Mouse (Mus musculus) layer of hippocampus, postnatal 10 days (tissue): ENCODE results near the gene Cul5. TPM values are rescaled to one million over a fixed set of nuclear protein-coding genes. Genes with fewer than 3 reads are reported as not detected.
A peak's percentile ranks its signal among the peaks of the same experiment; 100 is the strongest.

ENCODE experiments used
- DNase-seq, 2 experiments: peaks; one replicate each; pipeline ENCODE4 v3.0.0; 2021; ENCODE audit warnings: low spot score in 2 of 2
- long read RNA-seq: library from polyadenylated mRNA; stranded (forward); transcript quantifications from one replicate; pipeline ENCODE4 v2.0.0, GENCODE M21; 2023
- total RNA-seq, 2 experiments: library from RNA; stranded (reverse); gene quantifications; 2 replicates each; pipeline ENCODE4 v1.2.3; 2021

The Cul5 gene
- total RNA-seq: 10 to 100 TPM; 58.0 TPM
- long read RNA-seq, transcript Cul5-201 (19 exons, 3,585 nt): major isoform, 15 of 23 reads
- long read RNA-seq, partial matches to known transcripts: 6 of 23 reads
- long read RNA-seq, other reads (novel, unspliced or antisense): 2 of 23 reads

- peak; percentile 28 to 47 for DNase-seq
Measured at GRCm38 (mm10) chr9:53669680-53670219, at the start of gene Cul5. TSS of gene Cul5 (minus strand) at chr9:53670014.

- peak; percentile 81 to 85 for DNase-seq
Measured at GRCm38 (mm10) chr9:53705992-53706696, 36.3 kb upstream of the Cul5 start, which contains the start of gene Rab39. TSS of gene Rab39 (minus strand) at chr9:53706232.

GRCm38 (mm10) chr9:53705491-53705991 is 35.7 kb upstream of the Cul5 start:
- DNase-seq: peak in 1 of 2 experiments; percentile 40

GRCm38 (mm10) chr9:53702991-53703390 is 33.2 kb upstream of the Cul5 start:
- no peak for DNase-seq

GRCm38 (mm10) chr9:53700496-53700895 is 30.7 kb upstream of the Cul5 start:
- no peak for DNase-seq

- DNase-seq: no peak
Measured at GRCm38 (mm10) chr9:53695846-53696245, 26.0 kb upstream of the Cul5 start.

GRCm38 (mm10) chr9:53693718-53694117 is 23.9 kb upstream of the Cul5 start:
- DNase-seq: no peak

DNA sequence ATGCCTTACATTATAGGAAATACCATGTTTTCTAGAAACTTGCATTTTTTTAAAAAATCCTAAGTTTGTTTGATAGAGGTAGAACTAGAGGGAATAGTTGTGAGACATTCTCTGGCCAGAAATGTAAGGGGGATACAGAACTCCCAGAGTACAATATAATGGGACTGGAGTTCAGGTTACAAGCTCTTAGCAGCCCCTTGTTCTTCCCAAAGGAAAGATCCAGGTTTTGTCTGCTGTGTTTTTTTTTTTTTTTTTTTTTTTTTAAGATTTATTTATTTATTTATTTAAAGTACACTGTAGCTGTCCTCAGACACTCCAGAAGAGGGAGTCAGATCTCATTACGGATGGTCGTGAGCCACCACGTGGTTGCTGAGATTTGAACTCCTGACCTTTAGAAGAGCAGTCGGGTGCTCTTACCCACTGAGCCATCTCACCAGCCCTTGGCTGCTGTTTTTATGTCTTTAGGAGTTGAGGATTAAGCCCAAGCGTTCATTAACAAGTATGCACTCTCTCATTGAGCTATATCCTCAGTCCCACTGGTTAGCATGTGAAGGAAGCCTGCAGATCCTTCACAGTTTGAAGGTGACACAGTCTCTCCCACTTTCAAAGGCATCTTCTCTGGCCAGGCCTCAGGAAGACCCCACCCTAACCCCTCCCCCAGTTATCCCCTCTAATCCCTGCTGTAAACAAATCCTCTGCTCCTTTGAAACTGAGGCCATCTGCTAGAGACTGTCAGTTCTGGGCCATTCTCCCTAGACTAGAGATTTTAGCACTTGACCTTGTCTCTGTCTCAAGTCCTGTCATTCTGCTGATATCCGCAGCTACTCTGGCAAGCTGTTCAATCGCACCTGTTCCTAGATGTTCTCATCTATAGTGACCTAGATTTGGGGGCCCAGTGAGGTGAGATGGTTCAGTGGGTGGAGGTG is 22.2 kb upstream of the Cul5 start:
- DNase-seq: no peak

- no peak for DNase-seq
Measured at GRCm38 (mm10) chr9:53680851-53681250, 11.0 kb upstream of the Cul5 start.

DNA sequence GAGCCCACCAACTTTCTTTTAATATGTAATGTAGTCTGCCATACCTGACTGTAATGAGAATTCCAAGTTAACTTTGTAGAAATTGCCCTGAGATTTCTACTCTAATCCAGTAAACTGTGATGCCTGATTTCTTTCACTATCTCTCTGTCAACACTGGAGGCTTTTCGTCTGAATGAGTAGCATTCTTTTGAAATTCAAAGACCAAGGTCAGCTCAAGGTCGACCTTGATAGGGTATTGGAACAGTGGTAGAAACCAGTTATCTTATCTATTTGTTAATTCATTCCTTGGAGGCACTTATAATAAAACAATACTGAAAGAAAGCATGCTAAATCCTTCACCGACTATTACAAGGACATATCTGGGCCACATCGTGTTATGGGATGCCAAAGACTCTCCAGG is 7.1 kb upstream of the Cul5 start:
- no peak for DNase-seq

DNA sequence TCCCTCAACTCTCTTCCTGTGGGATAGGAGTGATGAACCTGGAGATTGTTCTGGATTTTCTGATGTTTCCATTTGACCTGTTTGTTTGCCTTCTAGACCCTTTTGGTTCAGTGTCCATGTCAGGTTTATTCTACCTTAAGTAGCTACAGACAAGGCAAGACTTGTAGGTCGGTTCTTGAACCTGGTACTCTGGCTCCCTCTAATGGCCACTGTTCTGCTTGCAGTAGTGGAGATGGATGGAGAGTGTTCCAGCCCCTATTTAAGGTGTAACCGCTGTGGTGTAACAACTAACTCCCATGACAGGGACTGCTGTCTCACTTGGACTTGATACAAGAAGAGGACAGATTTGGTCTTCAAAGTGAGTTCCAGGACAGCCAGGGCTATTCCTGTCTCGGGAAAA is 3.8 kb upstream of the Cul5 start:
- peak; percentile 61 to 72 for DNase-seq

GRCm38 (mm10) chr9:53667020-53667669 is 2.7 kb downstream of the Cul5 start:
- DNase-seq: peak; percentile 96 to 97

- DNase-seq: no peak
Measured at GRCm38 (mm10) chr9:53666665-53667019, 3.2 kb downstream of the Cul5 start.

- no peak for DNase-seq
Measured at GRCm38 (mm10) chr9:53665428-53665827, 4.4 kb downstream of the Cul5 start.

GRCm38 (mm10) chr9:53664819-53665218 is 5.0 kb downstream of the Cul5 start:
- no peak for DNase-seq

DNA sequence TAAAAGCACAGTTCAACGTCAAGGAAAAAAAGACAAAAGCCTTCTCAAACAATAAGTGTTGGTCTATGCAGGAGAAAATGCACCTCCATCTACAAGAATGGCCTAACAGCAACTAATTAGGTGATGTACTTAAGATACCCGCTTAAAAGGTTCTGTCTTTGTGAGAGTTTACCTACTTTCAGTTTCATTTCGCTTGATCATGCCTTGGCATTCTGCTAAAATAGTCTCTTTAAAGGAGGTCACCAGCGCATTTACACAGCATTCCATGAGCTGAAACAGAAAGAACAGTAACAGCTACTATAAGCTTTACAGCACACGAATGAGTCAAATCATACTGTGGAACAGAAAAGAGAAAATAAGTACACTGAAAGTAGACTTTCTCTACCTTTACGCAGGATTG is 35.0 kb downstream of the Cul5 start:
- no peak for DNase-seq

- no peak for DNase-seq
Measured at GRCm38 (mm10) chr9:53615246-53615645, 54.6 kb downstream of the Cul5 start.

- DNase-seq: no peak
Measured at GRCm38 (mm10) chr9:53614286-53614685, 55.5 kb downstream of the Cul5 start.

DNA sequence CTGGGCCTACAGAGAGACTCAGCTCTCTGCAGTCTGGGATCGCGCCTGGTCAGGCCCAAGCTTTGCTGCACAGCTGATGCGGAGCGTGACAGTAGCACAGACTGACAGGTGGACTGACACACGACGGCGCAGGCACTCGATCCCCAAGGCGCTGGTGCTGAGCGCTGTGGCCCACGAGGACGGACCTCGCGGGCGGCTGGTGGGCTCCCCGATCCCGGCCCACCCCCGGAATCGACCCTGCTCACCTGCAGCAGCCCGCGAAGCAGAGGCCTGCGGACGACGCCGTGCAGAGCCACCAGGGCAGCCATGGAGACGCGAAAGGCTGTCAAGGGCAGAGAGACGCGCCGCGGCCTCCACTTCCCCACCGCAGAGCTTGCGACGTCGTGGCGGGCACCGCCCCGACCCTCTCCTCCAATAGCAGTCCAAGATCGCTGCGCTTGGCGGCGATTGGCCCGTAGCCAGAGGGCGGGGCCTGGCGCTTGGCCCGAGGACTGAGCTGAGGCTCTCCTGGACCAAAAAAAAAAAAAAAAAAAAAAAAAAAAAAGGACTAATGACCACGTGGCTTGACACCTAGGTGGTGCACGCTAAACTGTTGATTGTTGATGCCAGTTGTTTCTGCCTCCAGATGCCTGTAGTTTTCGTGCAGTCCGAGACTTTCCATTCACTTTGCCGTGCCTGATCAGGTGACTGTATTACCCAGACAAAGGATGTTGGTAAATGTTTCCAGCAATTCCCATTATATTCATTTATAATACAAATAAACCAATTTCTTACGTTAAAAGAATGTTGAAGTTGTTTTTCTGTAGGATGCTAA is 59.6 kb downstream of the Cul5 start, which contains the start of gene Acat1:
Acat1 (minus strand) TSS at position 415 of the 814 bp plus-strand sequence.
- DNase-seq: peak; percentile 96
